Mouse (Mus musculus): Measurements from ENCODE around the gene Slc6a1. TPM values are rescaled to one million over a fixed set of nuclear protein-coding genes. Genes with fewer than 3 reads are reported as not detected.

Gene Slc6a1
- polyA plus RNA-seq, 1 experiment from 2014 or later: 0.26 TPM

DNA sequence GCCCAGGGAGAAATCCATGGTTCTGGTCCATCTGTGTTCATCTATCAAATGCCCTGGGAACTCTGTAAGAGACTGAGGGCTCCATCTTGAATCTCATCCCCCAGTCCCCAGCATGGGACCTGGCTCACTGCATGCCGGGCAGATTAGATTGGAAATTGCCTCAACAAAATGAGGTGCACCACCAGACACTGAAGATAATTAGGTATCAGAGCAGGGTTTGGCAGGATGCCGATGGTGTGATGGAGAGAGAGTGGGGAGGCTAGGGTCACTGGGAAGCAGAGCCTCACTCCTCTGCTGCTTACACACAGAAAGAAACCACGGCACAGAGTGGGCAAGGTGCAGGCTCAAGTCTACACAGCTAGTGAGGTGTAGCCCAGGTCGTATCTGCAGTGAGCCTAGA, 12.7 kb downstream of the Slc6a1 start:
- H3K4me3 ChIP-seq (ENCODE audit: low read depth, low read length): no peak overlapping the region
- no peaks in the 10 kb centered on the region for H3K9me3 ChIP-seq (replicated peaks; ENCODE audit: control insufficient read depth, low read length)
- H3K4me2 ChIP-seq: no peak overlapping the region
- H3K27ac ChIP-seq (ENCODE audit: low read depth, low read length): no peak overlapping the region
- peaks cover 6% of the 10 kb centered on the region for H3K27me3 ChIP-seq (ENCODE audit: control insufficient read depth, insufficient read depth, low read length)
- no peak for ATAC-seq (replicated peaks; ENCODE audit: insufficient number of reproducible peaks, low FRiP score, low TSS enrichment)
- H3K36me3 ChIP-seq (ENCODE audit: control insufficient read depth, insufficient read depth, low read length): no peaks in the 10 kb centered on the region
- WGBS (ENCODE audit: insufficient replicate concordance): 74% methylated on average over 4 of the region's 4 CpGs
- no peak overlapping the region for H3K9ac ChIP-seq (ENCODE audit: low read depth, low read length)
- no peaks in the 10 kb centered on the region; the same call in 1 of the 2 replicates for H3K4me1 ChIP-seq (ENCODE audit: control insufficient read depth, insufficient read depth, low read length)

DNA sequence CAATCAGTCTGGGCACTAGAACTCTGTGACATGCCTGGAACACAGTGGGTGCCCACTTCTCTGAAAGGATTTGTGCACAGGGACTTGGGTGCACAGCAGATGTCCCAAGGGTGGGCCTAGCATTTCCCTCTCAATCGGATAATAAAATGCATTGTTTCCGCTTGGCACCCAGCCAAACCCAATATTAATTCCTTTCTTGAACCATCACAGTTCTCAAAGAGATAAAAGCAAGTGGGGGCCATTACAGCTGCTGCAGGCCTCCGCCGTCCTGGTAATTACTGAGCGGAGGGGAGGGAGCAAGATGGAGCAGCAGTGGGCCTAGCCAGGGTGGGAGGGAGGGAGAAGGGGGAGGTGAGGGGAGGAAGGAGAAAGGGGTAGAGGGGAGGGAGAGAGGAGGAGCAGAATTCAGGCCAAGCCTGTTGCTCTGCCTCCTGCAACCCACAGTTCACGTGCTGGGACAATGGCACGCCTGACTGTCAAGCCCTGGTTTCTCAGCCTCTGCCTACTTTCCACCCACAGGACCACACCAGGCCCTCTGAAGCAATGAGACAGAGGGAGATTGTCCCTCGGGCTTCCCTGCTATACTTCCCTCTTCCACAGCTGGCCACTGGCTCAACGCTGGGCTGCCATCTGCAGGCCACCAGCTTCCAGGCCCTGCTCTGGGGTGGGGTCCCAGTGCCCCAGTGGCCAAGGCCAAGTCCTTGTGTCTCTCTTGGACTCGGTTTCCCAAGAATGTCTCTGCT, 15.0 kb downstream of the Slc6a1 start:
- Histone ChIP-seq H3K27me3 (ENCODE audit: control insufficient read depth, insufficient read depth, low read length) (no peaks in the 10 kb centered on the region; the same call in 1 of the 2 replicates), H3K36me3 (ENCODE audit: control insufficient read depth, insufficient read depth, low read length) (no peaks in the 10 kb centered on the region), H3K9me3 (replicated peaks; ENCODE audit: control insufficient read depth, low read length) (no peaks in the 10 kb centered on the region), H3K27ac (ENCODE audit: low read depth, low read length) (no peak overlapping the region), H3K9ac (ENCODE audit: low read depth, low read length) (no peak overlapping the region), H3K4me3 (ENCODE audit: low read depth, low read length) (no peak overlapping the region), H3K4me2 (no peak overlapping the region), H3K4me1 (ENCODE audit: control insufficient read depth, insufficient read depth, low read length) (no peaks in the 10 kb centered on the region; the same call in 1 of the 2 replicates)
- no peak for ATAC-seq (replicated peaks; ENCODE audit: insufficient number of reproducible peaks, low FRiP score, low TSS enrichment)
- 55% methylated on average over 10 of the region's 10 CpGs for WGBS (ENCODE audit: insufficient replicate concordance)

GRCm38 (mm10) chr6:114299699-114300098, 17.3 kb downstream of the Slc6a1 start:
- Histone ChIP-seq H3K4me1 (ENCODE audit: control insufficient read depth, insufficient read depth, low read length) (no peaks in the 10 kb centered on the region; the same call in 1 of the 2 replicates), H3K9ac (ENCODE audit: low read depth, low read length) (no peak overlapping the region), H3K9me3 (replicated peaks; ENCODE audit: control insufficient read depth, low read length) (no peaks in the 10 kb centered on the region), H3K4me3 (ENCODE audit: low read depth, low read length) (no peak overlapping the region), H3K4me2 (no peak overlapping the region), H3K27ac (ENCODE audit: low read depth, low read length) (no peak overlapping the region), H3K36me3 (ENCODE audit: control insufficient read depth, insufficient read depth, low read length) (no peaks in the 10 kb centered on the region), H3K27me3 (ENCODE audit: control insufficient read depth, insufficient read depth, low read length) (peaks cover 3% of the 10 kb centered on the region)
- 83% methylated on average over 5 of the region's 5 CpGs for WGBS (ENCODE audit: insufficient replicate concordance)
- no peak for ATAC-seq (replicated peaks; ENCODE audit: insufficient number of reproducible peaks, low FRiP score, low TSS enrichment)

DNA sequence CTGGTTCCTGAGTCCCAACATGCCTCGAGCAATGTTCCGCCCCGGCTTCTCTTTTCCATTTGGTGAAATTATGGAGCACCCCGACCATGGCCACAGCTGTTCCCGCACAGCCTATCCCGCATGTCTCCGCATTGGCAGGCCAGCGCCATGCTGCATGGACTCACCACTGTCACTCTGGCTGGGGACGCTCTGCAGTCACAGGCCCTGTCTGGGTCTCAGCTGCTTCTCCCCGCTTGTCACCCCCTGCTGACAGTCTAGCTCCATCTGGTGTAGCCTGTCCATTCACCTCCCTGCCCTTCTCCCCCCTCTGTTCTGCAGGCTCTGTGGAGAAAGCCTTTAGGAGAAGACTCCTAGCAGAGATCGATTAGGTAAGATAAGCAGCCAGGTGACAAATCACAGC, 18.3 kb downstream of the Slc6a1 start:
- Histone ChIP-seq H3K36me3 (ENCODE audit: control insufficient read depth, insufficient read depth, low read length) (no peaks in the 10 kb centered on the region), H3K4me2 (no peak overlapping the region), H3K27me3 (ENCODE audit: control insufficient read depth, insufficient read depth, low read length) (peaks cover 3% of the 10 kb centered on the region), H3K4me1 (ENCODE audit: control insufficient read depth, insufficient read depth, low read length) (no peaks in the 10 kb centered on the region; the same call in 1 of the 2 replicates), H3K9me3 (replicated peaks; ENCODE audit: control insufficient read depth, low read length) (no peaks in the 10 kb centered on the region), H3K9ac (ENCODE audit: low read depth, low read length) (no peak overlapping the region), H3K4me3 (ENCODE audit: low read depth, low read length) (no peak overlapping the region), H3K27ac (ENCODE audit: low read depth, low read length) (no peak overlapping the region)
- 76% methylated on average over 11 of the region's 11 CpGs for WGBS (ENCODE audit: insufficient replicate concordance)
- no peak for ATAC-seq (replicated peaks; ENCODE audit: insufficient number of reproducible peaks, low FRiP score, low TSS enrichment)

GRCm38 (mm10) chr6:114304668-114305067, 22.2 kb downstream of the Slc6a1 start:
- Histone ChIP-seq H3K9ac (ENCODE audit: low read depth, low read length) (no peak overlapping the region), H3K9me3 (replicated peaks; ENCODE audit: control insufficient read depth, low read length) (no peaks in the 10 kb centered on the region), H3K4me3 (ENCODE audit: low read depth, low read length) (no peak overlapping the region), H3K27me3 (ENCODE audit: control insufficient read depth, insufficient read depth, low read length) (peaks cover 26% of the 10 kb centered on the region), H3K4me2 (no peak overlapping the region), H3K4me1 (ENCODE audit: control insufficient read depth, insufficient read depth, low read length) (no peaks in the 10 kb centered on the region), H3K36me3 (ENCODE audit: control insufficient read depth, insufficient read depth, low read length) (no peaks in the 10 kb centered on the region), H3K27ac (ENCODE audit: low read depth, low read length) (no peak overlapping the region)
- no peak for ATAC-seq (replicated peaks; ENCODE audit: insufficient number of reproducible peaks, low FRiP score, low TSS enrichment)
- 79% methylated on average over 6 of the region's 6 CpGs for WGBS (ENCODE audit: insufficient replicate concordance)

DNA sequence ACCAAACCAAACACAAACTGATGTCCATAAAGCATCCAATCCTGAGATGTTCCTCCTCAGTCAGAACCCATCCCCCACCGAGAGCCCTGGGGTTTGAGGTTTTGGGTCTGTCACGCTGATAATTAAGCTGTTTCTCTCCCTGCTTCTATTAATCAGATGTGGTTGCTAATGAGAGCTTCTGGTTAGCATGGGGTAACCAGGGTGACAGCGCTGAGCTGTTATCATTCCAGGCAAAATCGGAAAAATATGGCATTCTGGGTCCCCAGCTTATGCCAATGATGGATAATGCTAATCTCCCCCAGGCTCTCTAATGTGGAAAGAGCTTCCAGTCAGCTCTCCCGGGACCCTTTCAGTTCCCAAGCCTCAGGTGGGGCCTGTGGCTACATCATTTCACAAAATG, 38.1 kb downstream of the Slc6a1 start:
- Histone ChIP-seq H3K27me3 (ENCODE audit: control insufficient read depth, insufficient read depth, low read length) (no peaks in the 10 kb centered on the region), H3K4me1 (ENCODE audit: control insufficient read depth, insufficient read depth, low read length) (no peaks in the 10 kb centered on the region), H3K9me3 (replicated peaks; ENCODE audit: control insufficient read depth, low read length) (peaks cover 3% of the 10 kb centered on the region; the same call in 1 of the 2 replicates), H3K27ac (ENCODE audit: low read depth, low read length) (no peak overlapping the region), H3K4me3 (ENCODE audit: low read depth, low read length) (no peak overlapping the region), H3K36me3 (ENCODE audit: control insufficient read depth, insufficient read depth, low read length) (no peaks in the 10 kb centered on the region), H3K9ac (ENCODE audit: low read depth, low read length) (no peak overlapping the region), H3K4me2 (no peak overlapping the region)
- WGBS (ENCODE audit: insufficient replicate concordance): 64% methylated on average over 5 of the region's 5 CpGs
- no peak for ATAC-seq (replicated peaks; ENCODE audit: insufficient number of reproducible peaks, low FRiP score, low TSS enrichment)

GRCm38 (mm10) chr6:114321146-114321545, 38.7 kb downstream of the Slc6a1 start:
- WGBS (ENCODE audit: insufficient replicate concordance): 83% methylated on average over 3 of the region's 3 CpGs

GRCm38 (mm10) chr6:114322914-114323313, 40.5 kb downstream of the Slc6a1 start:
- H3K4me3 ChIP-seq (ENCODE audit: low read depth, low read length): no peak overlapping the region
- H3K4me1 ChIP-seq (ENCODE audit: control insufficient read depth, insufficient read depth, low read length): no peaks in the 10 kb centered on the region
- H3K27me3 ChIP-seq (ENCODE audit: control insufficient read depth, insufficient read depth, low read length): no peaks in the 10 kb centered on the region
- no peak overlapping the region for H3K4me2 ChIP-seq
- H3K9me3 ChIP-seq (replicated peaks; ENCODE audit: control insufficient read depth, low read length): peaks cover 3% of the 10 kb centered on the region; the same call in 1 of the 2 replicates
- H3K9ac ChIP-seq (ENCODE audit: low read depth, low read length): no peak overlapping the region
- WGBS (ENCODE audit: insufficient replicate concordance): 76% methylated on average over 3 of the region's 3 CpGs
- H3K27ac ChIP-seq (ENCODE audit: low read depth, low read length): no peak overlapping the region
- no peak for ATAC-seq (replicated peaks; ENCODE audit: insufficient number of reproducible peaks, low FRiP score, low TSS enrichment)
- no peaks in the 10 kb centered on the region for H3K36me3 ChIP-seq (ENCODE audit: control insufficient read depth, insufficient read depth, low read length)

More at GRCm38 (mm10) chr6:114321146-114321545, 38.7 kb downstream of the Slc6a1 start:
- H3K4me2 ChIP-seq: no peak overlapping the region
- ATAC-seq (replicated peaks; ENCODE audit: insufficient number of reproducible peaks, low FRiP score, low TSS enrichment): no peak
- H3K9ac ChIP-seq (ENCODE audit: low read depth, low read length): no peak overlapping the region
- no peak overlapping the region for H3K27ac ChIP-seq (ENCODE audit: low read depth, low read length)
- H3K9me3 ChIP-seq (replicated peaks; ENCODE audit: control insufficient read depth, low read length): peaks cover 3% of the 10 kb centered on the region; the same call in 1 of the 2 replicates
- H3K4me3 ChIP-seq (ENCODE audit: low read depth, low read length): no peak overlapping the region
- no peaks in the 10 kb centered on the region for H3K36me3 ChIP-seq (ENCODE audit: control insufficient read depth, insufficient read depth, low read length)
- H3K27me3 ChIP-seq (ENCODE audit: control insufficient read depth, insufficient read depth, low read length): no peaks in the 10 kb centered on the region
- no peaks in the 10 kb centered on the region for H3K4me1 ChIP-seq (ENCODE audit: control insufficient read depth, insufficient read depth, low read length)

GRCm38 (mm10) chr6:114324808-114325207, 42.4 kb downstream of the Slc6a1 start:
- no peaks in the 10 kb centered on the region for H3K27me3 ChIP-seq (ENCODE audit: control insufficient read depth, insufficient read depth, low read length)
- peaks cover 3% of the 10 kb centered on the region; the same call in 1 of the 2 replicates for H3K9me3 ChIP-seq (replicated peaks; ENCODE audit: control insufficient read depth, low read length)
- no peaks in the 10 kb centered on the region for H3K4me1 ChIP-seq (ENCODE audit: control insufficient read depth, insufficient read depth, low read length)
- no peak for ATAC-seq (replicated peaks; ENCODE audit: insufficient number of reproducible peaks, low FRiP score, low TSS enrichment)
- no peak overlapping the region for H3K4me3 ChIP-seq (ENCODE audit: low read depth, low read length)
- no peak overlapping the region for H3K9ac ChIP-seq (ENCODE audit: low read depth, low read length)
- no peak overlapping the region for H3K27ac ChIP-seq (ENCODE audit: low read depth, low read length)
- H3K4me2 ChIP-seq: no peak overlapping the region
- no peaks in the 10 kb centered on the region for H3K36me3 ChIP-seq (ENCODE audit: control insufficient read depth, insufficient read depth, low read length)
- 91% methylated on average over 5 of the region's 5 CpGs for WGBS (ENCODE audit: insufficient replicate concordance)
